Mouse (Mus musculus): ENCODE measurements around the gene Adcyap1r1. TPM values are rescaled to one million over a fixed set of nuclear protein-coding genes. Genes with fewer than 3 reads are reported as not detected.

The Adcyap1r1 gene
- not detected in 2 replicates for total RNA-seq (2023)

DNA sequence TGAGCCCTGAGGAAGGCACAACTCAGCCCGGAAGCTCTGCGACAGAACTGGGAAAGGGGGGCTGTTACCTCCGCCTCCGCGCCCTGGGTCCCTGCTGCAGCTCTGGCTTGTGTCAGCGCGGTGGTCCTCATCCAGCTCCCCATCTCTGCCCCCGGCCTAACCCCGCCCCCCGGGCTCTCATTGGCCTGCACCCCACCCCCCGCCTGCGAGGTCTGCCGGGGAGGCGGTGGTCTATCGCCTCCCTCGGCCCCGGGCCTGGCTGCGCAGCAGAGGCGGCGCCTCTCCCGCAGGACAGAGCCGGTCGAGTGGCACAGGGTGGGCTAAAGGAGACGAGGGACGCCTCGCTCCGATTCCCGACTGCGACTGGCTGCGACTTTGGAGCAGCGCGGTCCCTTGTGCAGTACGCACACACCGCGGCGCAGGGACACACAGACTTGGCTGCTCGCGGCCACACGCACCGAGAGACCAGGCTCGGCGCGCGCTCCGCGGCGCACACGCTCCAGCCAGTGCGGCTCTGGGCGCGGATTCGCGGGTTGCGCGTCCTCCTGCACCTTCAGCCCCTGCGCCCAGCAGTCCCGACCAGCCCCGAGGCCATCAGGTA, at the start of gene Adcyap1r1:
Gene Adcyap1r1 (plus strand): TSS at position 208 of the 601 bp plus-strand sequence.

Other genes with a start within 250 kb of the Adcyap1r1 start
- gene Mindy4, start 248.6 kb upstream of the Adcyap1r1 start, total RNA-seq (2023) = 0.23 and 0.51 TPM in 2 replicates
- gene Aqp1, start 115.5 kb upstream of the Adcyap1r1 start, total RNA-seq (2023) = 2.5 and 3.5 TPM in 2 replicates
- gene Ghrhr, start 75.7 kb upstream of the Adcyap1r1 start, total RNA-seq (2023) = not detected in 2 replicates
- not detected in 2 replicates for gene Neurod6, start 229.3 kb downstream of the Adcyap1r1 start, total RNA-seq (2023)